Mouse (Mus musculus): ENCODE data around the gene Atxn2.

Atxn2 gene

GRCm38 (mm10) chr5:121861964-121862363, 150.8 kb downstream of the Atxn2 start:
- DNase-seq (ENCODE audit: low read depth), result no peak

- DNase-seq (ENCODE audit: low read depth), result no peak
Observed at GRCm38 (mm10) chr5:121864330-121864729, 153.2 kb downstream of the Atxn2 start.

All from fibroblast of lung, adult 2 months (primary cell).